Mouse (Mus musculus): ENCODE results near the gene Ttll3. TPM values are rescaled to one million over a fixed set of nuclear protein-coding genes. Genes with fewer than 3 reads are reported as not detected.

The Ttll3 gene
- polyA plus RNA-seq, 1 experiment = 1.6 TPM

GRCm38 (mm10) chr6:113380480-113380879, 8.6 kb upstream of the Ttll3 start:
- H3K79me2 ChIP-seq (ENCODE audit: control insufficient read depth, insufficient read depth) = peaks cover 57% of the 10 kb centered on the region
- TF ChIP-seq CTCF (IDR thresholded peaks at IDR 0.05; ENCODE audit: control insufficient read depth, insufficient read depth, insufficient read length) (no peak), MYOD1 (IDR thresholded peaks at IDR 0.05; ENCODE audit: control insufficient read depth, insufficient read length, low read depth) (no peak), MAX (IDR thresholded peaks at IDR 0.05) (no peak), MYOG (IDR thresholded peaks at IDR 0.05; ENCODE audit: control insufficient read depth, extremely low read depth, insufficient read length) (no peak), USF1 (IDR thresholded peaks at IDR 0.05; ENCODE audit: low read depth) (no peak), CEBPB (IDR thresholded peaks at IDR 0.05; ENCODE audit: low read depth) (no peak), FOSL1 (IDR thresholded peaks at IDR 0.05; ENCODE audit: insufficient read depth, low read length, poor library complexity, severe bottlenecking) (no peak)
- no peaks in the 10 kb centered on the region for H3K27me3 ChIP-seq (ENCODE audit: control insufficient read depth, insufficient read depth, insufficient read length)
- H3K36me3 ChIP-seq (ENCODE audit: control insufficient read depth, insufficient read depth) = peaks cover 64% of the 10 kb centered on the region
- H3K79me3 ChIP-seq (ENCODE audit: low read depth) = peaks cover 45% of the 10 kb centered on the region
- H3ac ChIP-seq (ENCODE audit: control insufficient read depth, insufficient read length, low read depth) = no peak overlapping the region
- H3K4me3 ChIP-seq (ENCODE audit: insufficient read depth, poor library complexity, severe bottlenecking) = no peak overlapping the region

DNA sequence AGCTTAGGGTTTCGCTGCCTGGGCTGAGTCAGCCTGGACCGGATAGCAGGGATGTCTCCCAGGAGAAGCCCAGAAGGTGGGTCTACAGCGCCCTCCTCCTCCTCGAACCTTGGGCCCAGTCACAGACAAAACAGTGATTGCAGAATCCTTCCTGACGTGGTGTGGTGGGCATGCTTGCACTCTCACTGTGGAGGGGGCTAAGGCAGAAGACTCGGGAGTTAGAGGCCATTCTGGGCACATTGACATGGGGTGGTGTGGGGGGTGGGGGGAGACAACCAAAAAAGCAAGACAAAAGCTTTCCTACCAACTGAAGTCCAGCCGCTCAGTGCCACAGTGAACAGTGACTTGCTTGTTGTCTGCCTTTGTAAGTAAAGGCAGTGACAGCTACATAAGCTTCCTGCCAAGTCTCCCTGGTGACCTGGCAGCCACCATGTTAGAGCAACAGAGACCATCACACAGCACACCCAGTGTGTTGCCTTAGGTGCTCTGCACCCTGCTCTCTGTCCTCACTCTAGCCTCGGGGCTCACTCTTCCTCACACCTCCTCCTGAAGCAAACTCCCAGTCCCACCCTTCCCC, 4.6 kb upstream of the Ttll3 start:
- no peaks in the 10 kb centered on the region for H3K27me3 ChIP-seq (ENCODE audit: control insufficient read depth, insufficient read depth, insufficient read length)
- H3K36me3 ChIP-seq (ENCODE audit: control insufficient read depth, insufficient read depth) = peaks cover 98% of the 10 kb centered on the region
- peaks cover 42% of the 10 kb centered on the region for H3K79me2 ChIP-seq (ENCODE audit: control insufficient read depth, insufficient read depth)
- H3K79me3 ChIP-seq (ENCODE audit: low read depth) = peaks cover 32% of the 10 kb centered on the region
- H3ac ChIP-seq (ENCODE audit: control insufficient read depth, insufficient read length, low read depth) = no peak overlapping the region
- no peak overlapping the region for H3K4me3 ChIP-seq (ENCODE audit: insufficient read depth, poor library complexity, severe bottlenecking)
- TF ChIP-seq CEBPB (IDR thresholded peaks at IDR 0.05; ENCODE audit: low read depth) (no peak), MYOG (IDR thresholded peaks at IDR 0.05; ENCODE audit: control insufficient read depth, extremely low read depth, insufficient read length) (no peak), CTCF (IDR thresholded peaks at IDR 0.05; ENCODE audit: control insufficient read depth, insufficient read depth, insufficient read length) (no peak), MYOD1 (IDR thresholded peaks at IDR 0.05; ENCODE audit: control insufficient read depth, insufficient read length, low read depth) (no peak), FOSL1 (IDR thresholded peaks at IDR 0.05; ENCODE audit: insufficient read depth, low read length, poor library complexity, severe bottlenecking) (no peak), MAX (IDR thresholded peaks at IDR 0.05) (no peak), USF1 (IDR thresholded peaks at IDR 0.05; ENCODE audit: low read depth) (no peak)

GRCm38 (mm10) chr6:113385160-113385714, 3.8 kb upstream of the Ttll3 start:
- Histone ChIP-seq H3K79me3 (ENCODE audit: low read depth) (peaks cover 24% of the 10 kb centered on the region), H3ac (ENCODE audit: control insufficient read depth, insufficient read length, low read depth) (no peak overlapping the region), H3K4me3 (ENCODE audit: insufficient read depth, poor library complexity, severe bottlenecking) (no peak overlapping the region), H3K27me3 (ENCODE audit: control insufficient read depth, insufficient read depth, insufficient read length) (no peaks in the 10 kb centered on the region), H3K36me3 (ENCODE audit: control insufficient read depth, insufficient read depth) (peaks cover 99% of the 10 kb centered on the region), H3K79me2 (ENCODE audit: control insufficient read depth, insufficient read depth) (peaks cover 34% of the 10 kb centered on the region)
- no peak for TF ChIP-seq FOSL1 (IDR thresholded peaks at IDR 0.05; ENCODE audit: insufficient read depth, low read length, poor library complexity, severe bottlenecking)
- no peak for TF ChIP-seq CEBPB (IDR thresholded peaks at IDR 0.05; ENCODE audit: low read depth)
- TF ChIP-seq MYOG (IDR thresholded peaks at IDR 0.05; ENCODE audit: control insufficient read depth, extremely low read depth, insufficient read length) = no peak
- TF ChIP-seq MAX (IDR thresholded peaks at IDR 0.05) = no peak
- no peak for TF ChIP-seq USF1 (IDR thresholded peaks at IDR 0.05; ENCODE audit: low read depth)
- no peak for TF ChIP-seq CTCF (IDR thresholded peaks at IDR 0.05; ENCODE audit: control insufficient read depth, insufficient read depth, insufficient read length)
- no peak for TF ChIP-seq MYOD1 (IDR thresholded peaks at IDR 0.05; ENCODE audit: control insufficient read depth, insufficient read length, low read depth)

DNA sequence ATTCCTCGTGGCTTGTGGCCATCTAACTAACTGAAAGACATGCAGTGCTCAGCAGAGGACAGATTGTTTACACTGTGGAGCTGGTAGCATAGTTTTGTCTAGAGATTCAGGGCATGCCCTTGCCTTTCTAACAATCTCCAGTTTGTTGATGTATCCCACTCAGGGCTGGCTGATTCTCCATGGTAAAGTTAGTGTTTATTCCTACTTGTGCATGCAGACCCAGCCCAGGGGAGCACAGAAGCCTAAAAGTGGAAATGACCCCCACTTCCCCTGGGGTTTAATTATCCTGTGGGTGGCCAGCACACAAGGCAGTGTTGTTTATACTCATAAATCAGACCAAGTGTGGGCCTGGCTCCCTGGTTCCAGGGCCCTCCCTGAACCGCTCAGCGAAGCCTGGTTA, 3.0 kb upstream of the Ttll3 start:
- H3K79me2 ChIP-seq (ENCODE audit: control insufficient read depth, insufficient read depth) = peaks cover 26% of the 10 kb centered on the region
- no peak overlapping the region for H3K4me3 ChIP-seq (ENCODE audit: insufficient read depth, poor library complexity, severe bottlenecking)
- TF ChIP-seq FOSL1 (IDR thresholded peaks at IDR 0.05; ENCODE audit: insufficient read depth, low read length, poor library complexity, severe bottlenecking) = no peak
- TF ChIP-seq MYOG (IDR thresholded peaks at IDR 0.05; ENCODE audit: control insufficient read depth, extremely low read depth, insufficient read length) = no peak
- no peak for TF ChIP-seq MYOD1 (IDR thresholded peaks at IDR 0.05; ENCODE audit: control insufficient read depth, insufficient read length, low read depth)
- TF ChIP-seq USF1 (IDR thresholded peaks at IDR 0.05; ENCODE audit: low read depth) = no peak
- TF ChIP-seq MAX (IDR thresholded peaks at IDR 0.05) = no peak
- no peak for TF ChIP-seq CTCF (IDR thresholded peaks at IDR 0.05; ENCODE audit: control insufficient read depth, insufficient read depth, insufficient read length)
- no peak for TF ChIP-seq CEBPB (IDR thresholded peaks at IDR 0.05; ENCODE audit: low read depth)
- peaks cover 16% of the 10 kb centered on the region for H3K79me3 ChIP-seq (ENCODE audit: low read depth)
- peaks cover 100% of the 10 kb centered on the region for H3K36me3 ChIP-seq (ENCODE audit: control insufficient read depth, insufficient read depth)
- H3K27me3 ChIP-seq (ENCODE audit: control insufficient read depth, insufficient read depth, insufficient read length) = no peaks in the 10 kb centered on the region
- H3ac ChIP-seq (ENCODE audit: control insufficient read depth, insufficient read length, low read depth) = no peak overlapping the region

GRCm38 (mm10) chr6:113390715-113391114, 1.7 kb downstream of the Ttll3 start:
- Histone ChIP-seq H3K79me3 (ENCODE audit: low read depth) (peaks cover 1% of the 10 kb centered on the region), H3K27me3 (ENCODE audit: control insufficient read depth, insufficient read depth, insufficient read length) (no peaks in the 10 kb centered on the region), H3K79me2 (ENCODE audit: control insufficient read depth, insufficient read depth) (no peaks in the 10 kb centered on the region), H3ac (ENCODE audit: control insufficient read depth, insufficient read length, low read depth) (no peak overlapping the region), H3K4me3 (ENCODE audit: insufficient read depth, poor library complexity, severe bottlenecking) (no peak overlapping the region), H3K36me3 (ENCODE audit: control insufficient read depth, insufficient read depth) (peaks cover 61% of the 10 kb centered on the region)
- TF ChIP-seq USF1 (IDR thresholded peaks at IDR 0.05; ENCODE audit: low read depth) (no peak), MAX (IDR thresholded peaks at IDR 0.05) (no peak), MYOD1 (IDR thresholded peaks at IDR 0.05; ENCODE audit: control insufficient read depth, insufficient read length, low read depth) (no peak), CTCF (IDR thresholded peaks at IDR 0.05; ENCODE audit: control insufficient read depth, insufficient read depth, insufficient read length) (no peak), MYOG (IDR thresholded peaks at IDR 0.05; ENCODE audit: control insufficient read depth, extremely low read depth, insufficient read length) (no peak), CEBPB (IDR thresholded peaks at IDR 0.05; ENCODE audit: low read depth) (no peak), FOSL1 (IDR thresholded peaks at IDR 0.05; ENCODE audit: insufficient read depth, low read length, poor library complexity, severe bottlenecking) (no peak)

Data from C2C12 (cell line).